Mouse (Mus musculus): ENCODE results near the gene Cbx8. TPM values are rescaled to one million over a fixed set of nuclear protein-coding genes. Genes with fewer than 3 reads are reported as not detected.

Gene Cbx8
- polyA plus RNA-seq, 1 experiment from 2014 or later = 11.6 TPM

DNA sequence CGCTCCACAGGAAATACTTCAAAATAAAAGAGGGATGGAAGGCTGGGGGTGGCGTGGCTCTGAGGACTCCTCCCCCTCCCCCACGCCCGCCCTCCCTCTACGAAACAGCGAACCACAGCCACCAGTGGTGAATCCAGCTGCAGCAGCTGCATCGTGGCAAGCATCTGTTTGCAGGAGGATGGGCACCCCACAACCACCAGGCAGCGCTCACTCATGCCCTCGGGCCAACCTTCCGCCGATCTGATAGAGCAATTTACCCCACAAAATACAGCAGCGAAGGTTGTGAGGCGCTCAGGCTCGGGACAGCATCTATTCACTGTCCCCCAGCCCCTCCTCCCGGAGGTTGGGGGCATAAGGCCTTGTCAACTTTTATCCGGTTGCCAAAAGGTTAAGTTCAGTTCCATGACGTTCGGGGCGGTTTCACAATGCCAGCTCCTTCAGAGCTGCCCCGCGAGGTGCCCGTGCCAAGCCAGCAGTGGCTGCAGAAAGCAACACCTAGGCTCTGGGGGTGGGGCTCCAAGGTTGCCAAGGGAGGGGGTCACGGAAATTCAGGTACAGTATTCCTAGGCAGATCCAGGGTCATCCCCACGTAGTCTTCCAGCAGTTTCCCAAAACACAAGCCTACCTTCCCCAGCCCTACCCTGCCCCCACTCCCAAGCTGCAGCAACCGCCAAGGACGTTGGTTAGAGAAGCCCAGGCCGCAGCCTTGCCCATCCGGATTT, 43.1 kb upstream of the Cbx8 start:
- H3K9me3 ChIP-seq = no peaks in the 10 kb centered on the region
- WGBS = 1% methylated on average over 28 of the region's 28 CpGs
- H3K4me1 ChIP-seq = peaks cover 88% of the 10 kb centered on the region
- peaks cover 14% of the 10 kb centered on the region; the same call in 1 of the 2 replicates for H3K36me3 ChIP-seq (replicated peaks)
- 0 out of 2 replicates have a peak overlapping the region, but pooled peaks have one; percentile 14 for H3K27ac ChIP-seq (replicated peaks)
- H3K27me3 ChIP-seq (replicated peaks; ENCODE audit: low read depth, poor library complexity, severe bottlenecking) = peaks cover 90% of the 10 kb centered on the region
- peak; percentile 42 for DNase-seq (ENCODE audit: low spot score)
- H3K4me3 ChIP-seq = peak overlapping the region; percentile 79

DNA sequence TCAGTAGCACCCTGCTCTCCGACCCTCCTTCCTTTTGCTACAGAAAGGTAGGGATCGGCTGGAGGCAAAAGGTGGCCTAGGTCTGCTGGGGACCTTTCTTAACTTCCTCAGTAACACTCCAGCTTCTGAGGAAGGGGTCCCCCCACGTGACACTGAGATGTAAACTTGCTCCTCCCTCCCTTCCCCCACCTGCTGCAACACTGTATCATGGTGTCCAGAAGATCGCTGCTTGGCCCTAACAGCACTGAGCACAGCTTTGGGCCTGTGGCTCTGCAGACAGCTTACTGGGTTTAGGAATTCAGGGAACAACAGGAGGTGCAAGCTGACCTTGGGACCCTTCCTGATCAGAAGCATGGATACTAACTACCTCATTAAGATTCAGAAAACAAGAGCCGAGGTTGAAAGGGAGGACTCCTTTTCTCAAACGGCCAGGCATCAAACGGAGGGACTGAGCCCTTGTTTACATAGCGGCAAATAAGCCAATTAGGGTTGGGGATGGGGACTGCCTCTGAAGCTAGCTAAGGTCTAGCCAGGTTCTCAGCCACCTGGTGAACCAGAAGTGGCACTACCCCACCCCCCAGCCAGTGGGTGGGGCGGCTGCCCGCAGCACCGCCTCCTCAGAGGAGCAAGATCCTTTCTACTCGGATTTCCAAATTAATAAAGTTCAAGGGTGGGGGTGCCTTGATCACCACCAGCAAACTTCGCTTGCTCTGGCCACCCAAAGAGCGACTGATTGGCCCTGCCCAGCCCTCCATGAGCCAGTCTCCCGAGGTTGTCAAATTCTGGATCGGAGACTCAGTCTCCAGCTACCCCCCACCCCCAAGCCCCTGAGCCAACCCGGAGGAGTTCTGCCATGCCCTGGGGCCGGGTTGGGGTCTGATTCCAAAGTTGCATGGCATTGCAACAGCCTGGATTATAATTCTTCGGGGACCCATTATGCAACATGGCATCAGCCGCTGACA, 42.1 kb upstream of the Cbx8 start:
- H3K36me3 ChIP-seq (replicated peaks) = peaks cover 14% of the 10 kb centered on the region; the same call in 1 of the 2 replicates
- H3K4me3 ChIP-seq = peak overlapping the region; percentile 79
- 2% methylated on average over 20 of the region's 20 CpGs for WGBS
- H3K27ac ChIP-seq (replicated peaks) = no peak overlapping the region
- DNase-seq (ENCODE audit: low spot score) = peak; percentile 39
- H3K9me3 ChIP-seq = no peaks in the 10 kb centered on the region
- H3K4me1 ChIP-seq = peaks cover 88% of the 10 kb centered on the region
- peaks cover 90% of the 10 kb centered on the region for H3K27me3 ChIP-seq (replicated peaks; ENCODE audit: low read depth, poor library complexity, severe bottlenecking)

DNA sequence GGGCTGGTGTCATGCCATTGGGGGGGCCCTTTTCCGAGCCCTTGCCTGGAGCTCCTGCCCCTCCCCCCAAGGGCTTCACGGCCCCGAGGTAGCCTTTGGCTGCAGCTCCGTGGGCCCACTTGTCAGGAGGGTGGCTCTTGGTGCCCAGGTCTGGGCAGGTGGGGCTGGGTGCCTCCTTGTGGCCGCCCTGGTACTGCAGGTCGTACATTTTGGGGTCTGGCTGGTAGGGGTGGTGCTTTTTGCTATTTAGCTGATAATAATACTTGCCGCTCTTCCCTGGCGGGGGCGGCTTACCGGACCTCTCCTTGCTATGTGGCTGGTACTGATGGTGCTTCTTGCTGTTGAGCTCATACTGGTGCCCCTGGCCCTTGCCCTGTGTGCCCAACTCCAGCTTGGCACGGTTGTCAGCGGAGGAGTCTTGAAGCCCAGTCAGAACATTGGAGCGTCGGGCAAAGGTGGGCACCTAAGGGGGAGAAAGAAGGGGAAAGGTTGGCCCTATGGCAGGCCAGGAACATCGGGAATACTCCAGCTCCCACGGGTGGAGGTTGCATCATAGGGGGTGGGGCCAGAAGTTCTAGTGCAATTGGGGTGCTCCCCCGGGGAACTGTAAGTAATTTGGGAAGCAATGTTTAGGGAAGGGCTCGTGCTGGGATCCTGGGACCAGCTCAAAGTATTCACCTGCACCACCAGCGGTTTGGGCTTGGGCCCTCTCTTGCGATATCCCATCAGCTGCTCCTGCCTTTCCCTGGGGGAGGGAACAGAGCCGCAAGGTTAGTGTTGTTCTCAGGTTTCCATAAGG, 41.3 kb upstream of the Cbx8 start:
- no peak overlapping the region for H3K27ac ChIP-seq (replicated peaks)
- WGBS = 5% methylated on average over 21 of the region's 21 CpGs
- peaks cover 17% of the 10 kb centered on the region; the same call in 1 of the 2 replicates for H3K36me3 ChIP-seq (replicated peaks)
- H3K9me3 ChIP-seq = no peaks in the 10 kb centered on the region
- peak overlapping the region; percentile 79 for H3K4me3 ChIP-seq
- H3K4me1 ChIP-seq = peaks cover 79% of the 10 kb centered on the region
- peak; percentile 74 for DNase-seq (ENCODE audit: low spot score)
- H3K27me3 ChIP-seq (replicated peaks; ENCODE audit: low read depth, poor library complexity, severe bottlenecking) = peaks cover 88% of the 10 kb centered on the region

DNA sequence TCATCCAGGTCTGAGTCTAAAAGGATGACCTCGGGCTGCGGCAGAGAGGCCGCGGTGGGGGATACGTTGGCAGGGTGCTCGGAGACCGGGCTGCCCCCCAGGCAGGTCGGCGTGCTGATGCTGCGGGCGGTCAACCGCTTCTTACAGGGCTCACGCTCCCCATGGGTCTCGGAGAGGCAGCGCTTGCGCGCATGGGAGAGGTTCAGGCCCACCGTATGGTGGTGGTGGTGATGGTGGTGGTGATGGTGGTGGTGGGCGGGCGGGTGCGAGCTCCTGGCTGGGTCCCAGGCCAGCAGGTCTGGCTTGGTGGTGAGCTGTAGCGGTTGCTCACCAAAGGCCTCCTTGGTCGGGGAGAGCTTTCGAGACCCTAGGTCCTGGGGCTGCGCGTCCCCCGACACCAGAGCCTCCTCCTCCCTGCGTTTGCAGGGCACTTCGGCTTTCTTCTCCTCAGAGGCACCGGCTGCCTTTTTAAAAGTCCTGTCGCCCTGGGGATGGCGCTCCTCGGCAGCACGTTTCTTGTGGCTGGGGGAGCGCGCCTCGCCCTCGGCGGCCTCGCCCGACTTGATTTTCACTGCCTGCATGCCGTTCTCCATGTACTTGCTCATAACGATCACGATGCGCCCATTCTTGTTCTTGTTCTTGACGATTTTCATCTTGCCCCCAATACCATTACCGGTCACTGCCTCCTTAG, 40.5 kb upstream of the Cbx8 start:
- Histone ChIP-seq H3K4me1 (peaks cover 71% of the 10 kb centered on the region), H3K9me3 (no peaks in the 10 kb centered on the region), H3K36me3 (replicated peaks) (peaks cover 17% of the 10 kb centered on the region; the same call in 1 of the 2 replicates), H3K27ac (replicated peaks) (no peak overlapping the region), H3K27me3 (replicated peaks; ENCODE audit: low read depth, poor library complexity, severe bottlenecking) (peaks cover 88% of the 10 kb centered on the region), H3K4me3 (peak overlapping the region; percentile 79)
- peak; percentile 51 for DNase-seq (ENCODE audit: low spot score)
- 6% methylated on average over 47 of the region's 47 CpGs for WGBS

DNA sequence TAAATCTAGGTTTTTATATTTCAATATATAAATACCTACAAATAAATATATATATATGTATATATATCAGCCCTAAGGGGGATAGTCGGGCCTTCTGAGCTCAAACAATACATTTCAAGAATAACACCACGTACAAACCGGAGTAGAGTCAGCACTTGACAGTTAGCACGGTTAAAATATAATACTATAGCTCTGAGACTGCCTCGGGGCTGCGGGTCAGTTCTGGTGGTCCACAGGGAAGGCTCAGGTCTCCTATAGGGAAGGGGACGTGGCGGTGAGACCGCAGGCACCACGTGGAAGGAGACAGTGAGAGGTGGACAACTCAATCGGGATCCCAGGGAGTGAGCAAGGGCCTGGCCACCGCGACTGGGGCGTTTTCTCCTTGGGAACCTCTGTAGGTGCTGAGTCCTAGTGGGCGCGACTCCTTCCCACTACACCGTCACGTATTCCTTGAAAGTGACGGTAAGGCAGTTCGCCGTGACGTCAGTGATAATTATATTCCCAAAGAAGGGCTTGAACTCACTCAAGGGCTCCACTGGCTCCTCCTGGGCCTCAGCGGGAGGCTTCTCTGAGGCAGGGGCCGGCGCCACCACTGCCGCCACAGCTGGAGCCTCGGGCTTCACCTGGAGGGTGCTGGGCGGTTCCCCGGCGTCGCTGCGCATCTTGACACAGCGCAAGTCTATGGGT, 39.8 kb upstream of the Cbx8 start:
- H3K27ac ChIP-seq (replicated peaks) = no peak overlapping the region
- H3K36me3 ChIP-seq (replicated peaks) = peaks cover 17% of the 10 kb centered on the region; the same call in 1 of the 2 replicates
- peaks cover 69% of the 10 kb centered on the region for H3K4me1 ChIP-seq
- peak; percentile 34 for DNase-seq (ENCODE audit: low spot score)
- H3K27me3 ChIP-seq (replicated peaks; ENCODE audit: low read depth, poor library complexity, severe bottlenecking) = peaks cover 93% of the 10 kb centered on the region
- WGBS = 7% methylated on average over 33 of the region's 33 CpGs
- H3K4me3 ChIP-seq = peak overlapping the region; percentile 79
- no peaks in the 10 kb centered on the region for H3K9me3 ChIP-seq

DNA sequence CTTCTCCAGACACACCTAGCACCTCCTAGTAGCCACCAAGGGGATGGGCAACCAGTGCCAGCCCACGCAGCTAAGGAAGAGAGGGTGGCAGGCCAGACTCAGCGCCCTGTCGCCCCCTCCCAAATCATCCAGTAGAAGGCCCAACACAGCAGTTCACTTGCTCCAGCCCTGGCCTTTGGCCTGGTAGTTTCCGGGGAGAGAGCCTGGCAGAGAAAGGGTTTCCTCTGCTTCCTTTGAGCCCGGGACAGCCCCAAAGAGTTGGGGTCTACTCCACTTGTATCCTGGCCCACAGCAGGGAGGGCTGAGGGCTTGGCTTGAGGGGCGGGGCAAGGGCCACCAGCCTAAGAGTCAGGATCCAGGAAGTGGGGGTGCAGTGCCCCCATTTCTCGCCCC, 38.7 kb upstream of the Cbx8 start:
- H3K4me1 ChIP-seq = peaks cover 64% of the 10 kb centered on the region
- DNase-seq (ENCODE audit: low spot score) = no peak
- H3K4me3 ChIP-seq = peak overlapping the region; percentile 34

DNA sequence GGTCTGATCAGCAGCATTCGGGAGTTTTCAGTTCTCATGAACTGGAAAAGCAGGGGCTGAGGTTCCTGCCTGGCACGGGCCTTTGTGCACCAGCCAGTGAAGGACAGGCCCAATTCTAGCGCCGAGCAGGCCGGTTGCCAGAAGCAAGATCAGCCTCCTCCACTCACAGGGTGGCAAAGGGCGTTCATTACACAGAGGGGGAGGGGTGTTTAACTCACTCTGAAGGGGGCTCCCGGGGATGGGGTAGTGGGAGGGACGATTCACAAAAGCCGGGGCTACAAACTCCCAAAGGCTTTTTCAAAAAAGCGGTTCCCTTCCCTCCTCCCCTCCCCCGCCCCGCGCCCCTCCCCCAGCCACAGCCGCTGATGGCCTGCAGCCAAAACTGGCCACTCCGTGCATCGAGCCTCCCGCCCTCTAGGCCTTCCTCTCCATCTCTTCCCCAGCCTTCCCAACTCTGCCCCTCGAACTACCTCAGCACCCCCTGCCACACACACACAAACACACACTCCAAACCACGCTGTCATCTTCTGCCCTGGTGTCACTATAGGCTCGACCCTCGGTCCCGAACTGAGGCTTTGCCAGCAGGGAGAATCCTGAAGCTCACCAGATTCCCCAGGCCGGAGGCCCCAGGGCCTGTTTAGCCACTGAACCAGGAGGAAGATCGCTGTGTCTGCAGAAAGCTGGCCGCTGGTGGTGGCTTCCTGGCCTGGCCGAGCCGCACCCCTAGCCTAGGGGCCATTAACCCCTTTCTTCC, 38.1 kb upstream of the Cbx8 start:
- Histone ChIP-seq H3K4me1 (peaks cover 64% of the 10 kb centered on the region), H3K4me3 (peak overlapping the region; percentile 34), H3K27me3 (replicated peaks; ENCODE audit: low read depth, poor library complexity, severe bottlenecking) (peaks cover 98% of the 10 kb centered on the region), H3K27ac (replicated peaks) (no peak overlapping the region; the same call in 1 of the 2 replicates), H3K9me3 (no peaks in the 10 kb centered on the region), H3K36me3 (replicated peaks) (peaks cover 17% of the 10 kb centered on the region; the same call in 1 of the 2 replicates)
- 3% methylated on average over 24 of the region's 27 CpGs for WGBS
- peak; percentile 57 for DNase-seq (ENCODE audit: low spot score)

More for the DNA sequence above, 38.7 kb upstream of the Cbx8 start:
- Histone ChIP-seq H3K9me3 (no peaks in the 10 kb centered on the region), H3K27ac (replicated peaks) (0 out of 2 replicates have a peak overlapping the region, but pooled peaks have one; percentile 42), H3K36me3 (replicated peaks) (peaks cover 17% of the 10 kb centered on the region; the same call in 1 of the 2 replicates), H3K27me3 (replicated peaks; ENCODE audit: low read depth, poor library complexity, severe bottlenecking) (peaks cover 98% of the 10 kb centered on the region)
- 11% methylated on average over 7 of the region's 7 CpGs for WGBS

DNA sequence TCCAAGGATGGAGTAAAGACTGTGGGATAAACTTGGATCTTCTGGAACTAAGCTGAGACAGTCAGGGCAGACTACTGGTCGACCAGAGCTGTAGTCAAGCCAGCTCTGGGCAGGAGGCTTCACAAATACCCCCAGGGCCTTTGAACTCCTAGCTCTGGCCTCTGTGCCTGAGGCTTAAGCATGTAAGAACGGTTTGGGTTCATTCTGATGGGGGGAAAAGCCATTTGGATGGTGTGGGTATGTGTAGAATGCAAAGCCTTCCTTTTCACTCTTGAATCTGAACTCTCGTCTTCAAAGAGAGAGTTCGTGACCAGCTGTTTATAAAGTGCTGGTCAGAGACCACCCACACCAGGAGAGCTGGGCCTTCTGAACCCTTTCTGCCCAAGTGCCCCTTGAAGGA, 37.0 kb upstream of the Cbx8 start:
- no peak for DNase-seq (ENCODE audit: low spot score)
- Histone ChIP-seq H3K9me3 (no peaks in the 10 kb centered on the region), H3K36me3 (replicated peaks) (peaks cover 17% of the 10 kb centered on the region; the same call in 1 of the 2 replicates), H3K4me3 (no peak overlapping the region), H3K4me1 (peaks cover 62% of the 10 kb centered on the region), H3K27me3 (replicated peaks; ENCODE audit: low read depth, poor library complexity, severe bottlenecking) (peaks cover 98% of the 10 kb centered on the region), H3K27ac (replicated peaks) (no peak overlapping the region)
- 72% methylated on average over 4 of the region's 4 CpGs for WGBS

DNA sequence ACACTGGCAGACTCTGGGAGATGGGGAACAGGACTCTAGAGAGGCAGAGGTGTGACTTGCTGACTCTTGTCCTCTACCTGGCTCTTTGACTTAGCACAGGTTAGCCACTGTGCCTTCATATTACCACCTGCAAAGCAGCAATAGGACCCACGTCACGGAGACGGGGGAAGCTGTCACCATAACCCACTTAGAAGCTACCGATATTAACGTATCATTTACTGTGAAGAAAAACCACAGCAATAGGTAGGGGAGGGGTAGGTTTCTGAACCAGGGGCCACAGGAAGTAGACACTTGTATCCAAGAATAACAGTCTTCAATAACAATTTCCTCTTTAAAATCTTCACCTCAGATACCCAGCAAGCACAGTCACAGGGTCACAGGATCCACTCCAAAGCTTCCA, 35.0 kb upstream of the Cbx8 start:
- Histone ChIP-seq H3K4me1 (peaks cover 43% of the 10 kb centered on the region), H3K4me3 (no peak overlapping the region), H3K27me3 (replicated peaks; ENCODE audit: low read depth, poor library complexity, severe bottlenecking) (peaks cover 96% of the 10 kb centered on the region), H3K9me3 (no peaks in the 10 kb centered on the region), H3K36me3 (replicated peaks) (peaks cover 7% of the 10 kb centered on the region; the same call in 1 of the 2 replicates), H3K27ac (replicated peaks) (no peak overlapping the region)
- 94% methylated on average over 5 of the region's 5 CpGs for WGBS
- DNase-seq (ENCODE audit: low spot score) = no peak

DNA sequence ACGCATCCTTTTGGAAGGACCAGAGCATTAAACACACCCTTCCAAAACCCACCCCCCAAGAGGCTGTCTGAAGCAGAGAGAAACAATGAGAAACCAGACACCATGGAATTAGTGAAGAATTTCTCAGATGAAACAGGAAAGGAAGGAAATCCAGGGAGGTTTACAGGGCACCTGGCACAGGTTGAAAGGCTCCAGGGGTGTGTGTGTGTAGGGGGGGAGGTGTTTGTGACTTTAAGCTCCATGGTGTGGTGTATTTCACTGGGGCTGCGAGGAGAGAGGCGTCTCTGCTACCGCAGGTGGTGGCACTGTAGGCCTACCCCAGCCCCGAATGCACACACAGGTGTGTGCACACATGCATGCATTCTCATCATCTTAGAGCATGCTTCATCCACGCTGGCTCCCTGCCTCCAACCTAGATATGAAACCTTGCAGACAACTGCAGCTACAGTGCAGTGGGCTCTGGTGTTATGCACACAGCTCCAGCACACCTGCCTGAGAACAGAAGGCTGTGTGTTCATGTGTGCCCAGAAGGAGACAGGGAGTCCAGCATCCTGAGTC, 33.2 kb upstream of the Cbx8 start:
- WGBS = 68% methylated on average over 6 of the region's 6 CpGs
- Histone ChIP-seq H3K27me3 (replicated peaks; ENCODE audit: low read depth, poor library complexity, severe bottlenecking) (peaks cover 84% of the 10 kb centered on the region), H3K4me1 (peaks cover 27% of the 10 kb centered on the region), H3K9me3 (0 out of 2 replicates have a peak, but pooled peaks cover 3% of the 10 kb centered on the region), H3K27ac (replicated peaks) (no peak overlapping the region), H3K36me3 (replicated peaks) (0 out of 2 replicates have a peak, but pooled peaks cover 3% of the 10 kb centered on the region), H3K4me3 (no peak overlapping the region)
- no peak for DNase-seq (ENCODE audit: low spot score)

Data from embryonic facial prominence, embryonic 10.5 days (tissue).